Mouse (Mus musculus) neutrophil, adult 83 days (primary cell): ENCODE measurements around the gene Ankrd34a. TPM values are rescaled to one million over a fixed set of nuclear protein-coding genes. Genes with fewer than 3 reads are reported as not detected.

ENCODE experiments used
- total RNA-seq, 2 experiments: library from RNA; stranded (reverse); gene quantifications; one replicate each; pipeline ENCODE4 v1.2.4; 2023

The Ankrd34a gene
- total RNA-seq: not detected

DNA sequence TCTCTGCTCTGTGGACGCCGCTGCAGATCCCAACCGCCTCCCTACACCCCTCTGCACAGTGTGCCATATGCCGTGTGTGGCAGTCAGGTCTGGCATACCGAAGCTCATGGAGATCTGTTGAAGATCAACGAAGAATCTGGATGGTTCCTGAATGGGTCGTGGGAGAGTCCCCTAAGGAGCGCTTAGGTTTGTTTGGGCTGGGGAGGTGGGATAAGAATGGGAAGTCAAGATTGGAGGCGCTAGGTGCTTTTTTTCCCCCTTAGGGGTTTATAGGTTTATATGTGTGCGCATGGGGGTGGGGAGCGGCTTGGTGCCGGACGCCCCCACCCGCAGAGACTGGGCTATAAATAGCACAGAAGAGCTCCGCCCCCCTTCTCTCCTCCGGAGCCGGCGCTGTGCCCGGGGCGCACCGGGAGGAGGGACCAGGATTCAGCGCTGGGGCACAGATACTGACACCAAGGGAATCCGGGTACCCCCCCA lies at the start of gene Ankrd34a:
Gene Ankrd34a (plus strand): TSS at position 409 of the 480 bp plus-strand sequence.

GRCm38 (mm10) chr3:96557694-96558093 lies 38.7 kb upstream of the Ankrd34a start, which contains the start of gene Txnip:
Gene Txnip, plus strand, starts transcription at chr3:96557957.

DNA sequence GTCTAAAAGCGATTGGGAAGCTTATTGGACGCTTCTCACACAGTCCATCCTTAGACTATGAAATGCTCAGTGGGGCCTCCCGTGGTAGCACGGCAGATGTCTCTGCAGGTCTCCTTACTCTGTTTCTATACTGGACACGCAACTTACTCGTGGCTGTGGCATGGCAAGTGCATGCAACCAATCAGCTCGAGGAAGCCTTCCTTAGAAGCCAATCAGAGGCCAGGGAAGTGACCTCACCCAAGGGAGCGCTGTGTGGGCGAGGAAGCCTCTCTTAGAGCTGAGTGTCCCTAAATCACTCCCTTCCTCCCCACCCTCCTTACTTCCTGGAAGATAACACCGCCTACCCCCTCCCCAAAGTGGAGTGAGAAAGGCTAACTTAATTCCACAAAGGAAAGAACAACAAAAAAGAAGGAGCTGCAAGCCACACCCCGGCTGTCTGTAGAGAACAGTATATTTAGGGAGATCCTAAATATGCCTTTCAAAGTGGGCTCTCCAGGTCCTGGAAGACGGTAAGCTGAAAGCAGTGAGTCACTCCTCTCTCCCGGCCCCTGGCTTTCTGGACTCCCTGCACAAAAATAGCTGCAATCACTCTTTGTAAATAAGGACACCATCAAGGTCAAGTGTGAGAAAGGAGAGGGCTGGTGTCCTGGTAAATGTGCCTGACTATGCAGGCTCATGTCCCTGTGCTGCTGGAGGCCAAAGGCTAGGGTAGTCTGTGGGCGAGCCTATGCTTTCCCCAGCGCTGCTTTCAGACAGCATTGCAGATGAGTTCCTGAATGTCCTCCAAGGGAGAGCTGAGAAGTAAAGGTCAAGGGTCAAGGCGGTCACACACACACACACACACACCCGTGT lies 19.5 kb upstream of the Ankrd34a start, which contains the start of gene Gm16253:
Gene Gm16253 (plus strand): TSS at position 295 of the 852 bp plus-strand sequence.

DNA sequence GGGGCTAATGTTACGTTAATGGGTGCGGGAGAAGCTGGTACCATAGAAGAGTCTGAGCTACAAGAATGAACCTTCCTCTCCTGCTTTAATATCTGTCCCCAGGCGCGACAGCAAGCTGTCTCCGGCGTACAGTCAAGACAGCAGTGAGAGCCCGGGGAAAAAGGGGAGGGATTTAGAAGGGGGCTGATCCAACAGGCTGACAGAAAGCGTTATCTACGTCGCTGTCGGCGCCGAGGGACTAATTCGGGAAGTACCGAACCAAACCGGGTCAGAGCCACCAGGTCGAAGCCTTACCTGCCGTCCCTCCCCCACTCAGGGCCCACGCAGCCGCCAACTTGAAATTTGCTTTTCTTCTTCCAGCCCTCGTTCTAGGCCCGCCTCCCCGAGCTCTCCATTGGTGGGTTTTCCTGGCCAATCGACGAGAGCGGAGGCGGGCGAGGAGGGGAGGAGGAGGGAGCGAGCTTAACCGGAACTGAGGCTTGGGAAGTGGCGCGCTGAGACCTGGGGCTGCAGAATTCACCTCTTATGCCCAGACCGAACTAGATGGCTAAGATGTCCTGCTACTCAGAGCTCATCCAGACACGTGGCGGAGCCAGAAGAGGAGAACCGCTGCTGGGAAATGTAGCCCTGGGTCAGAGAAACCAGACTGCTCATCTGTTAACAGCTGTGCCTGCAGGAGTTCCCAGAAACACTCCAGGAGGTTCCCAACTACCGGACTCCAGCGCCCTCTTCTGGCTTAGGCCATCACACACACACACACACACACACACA lies 2.5 kb upstream of the Ankrd34a start, which contains the start of gene Polr3gl:
Gene Polr3gl (minus strand): TSS at position 392 of the 771 bp plus-strand sequence.

GRCm38 (mm10) chr3:96600639-96601250 lies 4.3 kb downstream of the Ankrd34a start, which contains the start of gene Lix1l:
Gene Lix1l, plus strand, starts transcription at chr3:96601149.

DNA sequence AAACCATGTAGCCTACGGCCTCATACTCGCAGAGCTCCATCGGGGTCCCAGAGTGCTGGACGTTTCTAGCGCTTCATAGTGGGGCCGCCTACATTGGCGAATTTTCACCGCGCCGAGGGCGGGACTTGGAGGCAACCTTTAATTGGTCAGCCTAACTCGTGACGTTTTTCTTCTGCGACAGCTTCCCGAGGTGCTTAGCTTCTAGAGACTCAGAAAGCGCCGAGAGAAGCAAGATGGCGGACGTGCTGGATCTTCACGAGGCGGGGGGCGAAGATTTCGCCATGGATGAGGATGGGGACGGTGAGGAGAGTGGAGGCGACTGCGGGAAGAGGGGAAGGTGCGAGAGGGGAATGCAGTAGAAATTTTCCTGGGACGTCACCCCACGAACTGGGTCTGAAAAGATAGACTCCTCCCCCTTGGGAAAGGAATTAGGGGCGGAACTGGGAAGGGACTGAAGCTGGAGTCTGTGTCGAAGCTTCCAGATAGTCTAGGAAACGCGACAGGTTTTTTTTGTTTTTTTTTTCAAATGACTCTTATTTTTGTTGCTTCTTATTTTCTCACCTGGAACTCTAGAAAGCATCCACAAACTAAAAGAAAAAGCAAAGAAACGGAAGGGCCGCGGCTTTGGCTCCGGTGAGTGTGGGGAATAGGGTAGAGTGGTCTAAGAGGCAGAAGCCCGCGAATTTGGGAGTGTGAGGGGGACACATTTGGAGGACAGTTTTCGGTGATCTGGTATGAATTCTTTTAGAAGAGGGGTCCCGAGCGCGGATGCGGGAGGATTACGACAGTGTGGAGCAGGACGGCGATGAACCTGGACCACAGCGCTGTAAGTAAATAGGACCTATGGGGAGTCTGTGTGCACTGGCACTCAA lies 33.5 kb downstream of the Ankrd34a start, which contains the start of gene Rbm8a:
Gene Rbm8a (plus strand): TSS at position 205 of the 872 bp plus-strand sequence.

GRCm38 (mm10) chr3:96634928-96635879 lies 38.8 kb downstream of the Ankrd34a start, which contains the start of the genes Pex11b and Gm42957:
Gene Pex11b, plus strand, starts transcription at chr3:96635376.
Gene Gm42957, plus strand, starts transcription at chr3:96635474.

DNA sequence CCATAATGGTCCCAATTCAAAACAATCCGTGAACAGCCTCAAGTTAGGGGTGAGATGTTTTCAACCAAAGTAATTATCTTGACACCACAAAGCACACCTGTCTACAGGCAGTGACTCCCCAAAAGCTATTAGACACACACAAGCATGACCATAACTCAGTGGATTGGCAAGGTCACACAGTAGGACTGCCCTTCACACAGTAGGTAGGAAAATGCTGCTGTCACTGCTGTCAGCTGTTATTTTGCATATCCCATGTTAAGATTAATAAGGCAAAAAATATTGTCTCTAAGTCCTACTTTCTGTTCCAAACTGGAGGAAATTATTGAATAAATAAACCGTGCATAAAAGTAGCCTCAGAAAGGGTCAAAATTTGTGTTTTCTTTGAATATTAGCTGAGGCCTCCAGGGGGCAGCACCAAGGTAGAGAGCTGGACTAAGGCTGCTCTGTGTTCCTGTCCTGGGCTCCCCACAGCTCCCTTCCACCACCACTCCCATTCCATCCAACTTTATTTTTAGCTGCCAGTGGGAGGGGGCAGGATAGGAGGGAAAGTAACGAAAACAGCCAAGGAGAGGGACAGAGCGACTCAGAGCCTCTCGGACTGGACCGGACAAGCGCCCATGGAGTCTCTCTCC lies 48.7 kb downstream of the Ankrd34a start, which contains the start of gene Itga10:
Gene Itga10 (plus strand): TSS at position 567 of the 632 bp plus-strand sequence.

Other genes starting within 250 kb of the Ankrd34a start
- not detected for gene BC107364, start 144.3 kb upstream of the Ankrd34a start, total RNA-seq
- gene Hfe2, start 71.5 kb upstream of the Ankrd34a start, total RNA-seq: not detected
- 100 to 1,000 TPM; 373 to 405 TPM for gene Txnip, start 38.7 kb upstream of the Ankrd34a start, total RNA-seq
- not detected for gene Gm16253, start 19.7 kb upstream of the Ankrd34a start, total RNA-seq
- 10 to 100 TPM; 14.2 to 18.0 TPM for gene Polr3gl, start 2.5 kb upstream of the Ankrd34a start, total RNA-seq
- gene Lix1l, start 4.5 kb downstream of the Ankrd34a start, total RNA-seq: under 1 TPM; 0.68 to 0.73 TPM
- 10 to 100 TPM; 49.4 to 49.5 TPM for gene Rbm8a, start 33.3 kb downstream of the Ankrd34a start, total RNA-seq
- 10 to 100 TPM; 12.7 to 14.2 TPM for gene Pex11b, start 38.7 kb downstream of the Ankrd34a start, total RNA-seq
- not detected for gene Gm42957, start 38.8 kb downstream of the Ankrd34a start, total RNA-seq
- 1 to 10 TPM in 1 of 2 experiments, under 1 TPM in 1; 0.79 to 1.4 TPM for gene Itga10, start 48.9 kb downstream of the Ankrd34a start, total RNA-seq
- gene Ankrd35, start 73.5 kb downstream of the Ankrd34a start, total RNA-seq: not detected
- gene Pias3, start 99.7 kb downstream of the Ankrd34a start, total RNA-seq: 10 to 100 TPM; 38.3 to 43.9 TPM
- 1 to 10 TPM; 1.1 TPM for gene Nudt17, start 111.9 kb downstream of the Ankrd34a start, total RNA-seq
- 10 to 100 TPM; 38.8 to 41.8 TPM for gene Polr3c, start 131.0 kb downstream of the Ankrd34a start, total RNA-seq
- gene Rnf115, start 131.0 kb downstream of the Ankrd34a start, total RNA-seq: 10 to 100 TPM; 62.1 to 65.0 TPM
- not detected for gene Pdzk1, start 232.6 kb downstream of the Ankrd34a start, total RNA-seq
- gene Cd160, start 232.7 kb downstream of the Ankrd34a start, total RNA-seq: not detected